Mouse (Mus musculus): ENCODE results near the gene Plg.

Gene Plg

DNA sequence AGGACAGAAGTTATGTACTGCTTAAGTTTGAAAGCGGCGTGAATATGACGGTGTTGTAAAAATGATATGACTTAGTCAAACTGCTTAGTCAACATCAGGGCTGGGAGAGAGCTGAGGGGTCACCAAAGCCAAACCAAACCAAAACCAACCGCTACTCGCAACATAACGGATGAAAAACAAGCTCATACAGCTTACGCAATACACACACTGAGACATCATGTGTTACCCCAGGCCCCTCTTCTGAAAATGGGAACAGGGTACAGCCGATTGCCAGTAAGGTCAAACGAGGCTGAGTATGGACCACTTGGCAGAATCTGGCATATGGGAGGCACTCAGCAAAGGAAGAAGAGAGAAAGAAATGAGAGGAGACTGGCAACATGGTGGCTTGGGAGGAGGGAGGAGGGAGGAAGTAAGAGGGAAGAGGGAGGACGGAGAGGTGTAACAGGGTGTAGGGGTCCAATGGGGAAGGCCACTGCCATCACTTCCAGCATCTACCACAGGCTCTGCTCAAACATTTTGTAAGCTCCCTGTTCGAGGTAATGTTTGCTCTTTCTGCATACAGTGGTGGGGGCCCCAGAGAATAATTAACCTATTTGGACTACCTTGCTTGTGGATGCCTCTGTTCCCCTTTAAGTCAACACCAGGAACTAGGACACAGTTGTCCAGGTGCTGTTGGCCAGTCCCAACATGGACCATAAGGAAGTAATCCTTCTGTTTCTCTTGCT is at the start of gene Plg:
TSS of gene Plg (plus strand) at position 628 of the 725 bp plus-strand sequence.
- no peak for DNase-seq (ENCODE audit: low spot score in 2 of 2)

DNA sequence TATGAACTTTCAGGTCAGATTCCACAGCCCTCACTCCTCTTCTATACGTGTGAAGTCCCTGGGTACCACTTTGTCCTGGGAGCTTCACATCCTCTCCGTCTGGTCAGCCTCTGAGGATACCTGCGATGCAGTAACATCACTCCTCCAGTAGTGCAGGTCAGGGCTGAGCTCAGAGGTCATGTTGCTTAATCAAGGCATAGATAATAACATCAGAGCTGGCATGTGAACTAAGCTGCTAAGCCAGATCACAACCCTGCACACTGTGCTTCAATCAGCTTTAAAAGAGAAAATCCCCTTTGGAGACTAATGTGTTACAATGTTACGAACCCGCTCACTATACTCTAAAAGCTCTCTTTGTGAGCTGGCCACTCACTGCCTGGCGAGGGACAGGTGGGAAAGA is 43.3 kb upstream of the Plg start:
- no peak for DNase-seq (ENCODE audit: low spot score in 2 of 2)

DNA sequence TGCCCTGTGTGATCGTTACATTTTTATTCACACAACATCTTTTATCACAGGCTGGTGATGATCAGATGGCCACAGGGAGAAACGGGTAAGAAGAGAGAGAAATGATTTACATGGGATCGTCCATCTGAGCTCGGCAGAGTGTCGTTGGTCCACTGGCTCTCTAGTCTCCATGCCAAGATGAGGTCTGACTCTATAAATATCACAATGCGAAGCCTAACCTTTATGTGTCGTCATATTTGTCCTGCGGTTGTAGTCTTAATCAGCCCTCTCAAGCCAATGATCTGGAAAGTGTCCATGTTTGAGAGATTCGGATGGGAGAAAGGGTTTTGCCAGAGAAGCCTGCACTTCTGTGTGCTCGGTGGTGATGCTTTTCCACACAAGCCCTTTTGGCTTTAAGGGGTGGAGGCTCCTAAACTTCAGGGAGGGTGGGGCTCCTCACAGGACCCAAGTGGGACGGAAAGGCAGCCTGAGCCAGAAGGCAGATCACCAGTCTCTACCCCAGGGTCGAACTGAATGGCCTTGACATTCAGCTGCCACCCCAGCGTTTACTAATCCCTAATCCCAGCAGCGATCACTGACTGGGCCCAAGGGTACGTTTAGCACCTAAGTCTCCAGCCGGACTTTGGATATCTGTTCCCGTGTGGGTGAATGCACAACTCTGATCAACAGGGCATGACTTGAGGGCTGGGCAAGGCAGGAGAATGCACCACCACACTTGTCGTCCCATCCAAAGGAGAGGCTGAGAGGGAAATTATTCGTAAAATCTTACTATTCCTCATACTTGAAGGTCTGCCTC is 42.1 kb upstream of the Plg start:
- no peak for DNase-seq (ENCODE audit: low spot score in 2 of 2)

DNA sequence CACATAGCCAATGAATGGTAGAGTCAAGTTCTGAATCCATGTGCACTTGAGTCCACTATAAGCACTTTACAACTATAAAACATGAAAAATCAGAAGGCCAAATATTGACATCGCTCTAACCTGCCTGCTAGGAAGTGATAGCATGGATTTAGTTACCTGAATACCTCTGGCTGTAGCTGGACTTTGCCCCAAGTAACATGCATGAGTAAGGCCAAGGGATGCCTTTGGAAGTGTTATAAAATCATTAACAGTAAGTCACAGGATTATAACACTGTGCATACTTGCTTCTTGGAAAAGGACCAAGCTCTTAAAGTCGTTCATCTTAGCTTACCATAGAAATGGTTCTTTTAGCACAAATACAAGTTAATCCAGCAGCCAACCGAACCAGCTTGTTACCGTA is 41.3 kb upstream of the Plg start:
- DNase-seq (ENCODE audit: low spot score in 2 of 2) = no peak

DNA sequence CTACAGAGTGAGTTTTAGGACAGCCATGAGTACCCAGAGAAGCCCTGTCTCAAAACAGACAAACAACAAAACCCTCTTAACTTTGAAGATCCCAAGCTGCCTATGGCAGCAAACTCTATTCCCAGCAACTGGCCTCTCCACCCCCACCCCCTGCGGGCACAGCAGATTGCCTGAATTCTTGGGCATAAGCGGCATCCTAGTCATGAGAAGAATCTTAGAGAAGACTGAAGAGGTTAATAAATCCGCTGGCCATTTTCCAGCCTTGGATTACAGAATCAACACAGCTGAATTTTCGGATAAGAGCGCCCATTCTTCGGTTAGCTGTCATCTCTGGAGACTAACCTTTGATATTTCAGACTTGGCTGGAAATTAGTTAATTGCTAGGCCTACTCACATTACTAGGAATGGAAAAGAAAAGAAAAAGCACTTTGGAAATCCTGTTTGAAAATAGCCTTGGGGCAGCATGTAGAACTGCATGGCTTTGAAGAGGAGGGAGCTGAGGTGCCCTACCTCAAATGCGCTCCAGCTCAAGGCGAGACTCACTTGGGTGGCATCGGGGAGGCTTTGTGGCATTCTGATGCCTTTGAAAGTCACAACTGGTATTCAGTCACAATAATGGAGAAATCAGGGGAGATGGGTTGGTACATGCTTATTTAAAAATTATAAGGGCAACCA is 34.6 kb upstream of the Plg start:
- no peak for DNase-seq (ENCODE audit: low spot score in 2 of 2)

DNA sequence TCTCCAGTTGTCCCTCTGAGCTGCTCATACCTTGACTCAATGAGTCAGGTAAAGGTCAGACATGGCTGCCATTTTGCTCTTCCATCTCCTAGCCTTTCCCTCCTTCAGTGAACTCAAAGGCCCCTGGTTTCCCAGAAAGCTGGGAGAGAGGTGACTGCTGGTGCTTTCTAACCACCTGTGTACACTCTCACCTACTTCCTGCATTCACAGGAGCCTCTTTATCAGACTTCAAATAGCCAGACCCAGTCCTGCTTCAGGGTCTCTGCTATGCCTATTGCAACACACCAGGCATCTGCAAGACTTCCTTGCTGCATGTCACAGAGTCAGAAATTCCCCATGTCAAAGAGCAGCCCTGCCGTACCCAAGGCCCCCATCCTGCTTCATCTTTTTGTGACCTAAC is 30.9 kb upstream of the Plg start:
- DNase-seq (ENCODE audit: low spot score in 2 of 2) = no peak

DNA sequence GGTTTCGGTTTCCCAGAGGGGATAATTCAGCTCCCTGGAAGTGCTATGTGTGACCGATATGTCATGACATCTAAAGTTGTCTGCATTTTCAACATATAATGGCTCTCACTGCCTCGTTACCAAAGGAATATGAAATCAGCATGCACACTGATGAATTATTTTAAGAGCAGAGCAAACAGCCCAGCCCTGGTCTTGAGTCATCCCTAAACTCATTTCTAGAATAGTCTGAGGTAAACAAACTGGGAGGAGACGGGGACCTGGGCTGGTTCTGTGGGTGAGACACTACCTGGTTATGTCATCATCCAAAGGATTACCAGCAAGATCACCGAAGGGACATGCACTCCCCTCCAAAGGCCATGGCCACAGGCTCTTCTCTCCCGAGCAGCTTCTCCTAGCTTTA is 26.8 kb upstream of the Plg start:
- no peak for DNase-seq (ENCODE audit: low spot score in 2 of 2)

DNA sequence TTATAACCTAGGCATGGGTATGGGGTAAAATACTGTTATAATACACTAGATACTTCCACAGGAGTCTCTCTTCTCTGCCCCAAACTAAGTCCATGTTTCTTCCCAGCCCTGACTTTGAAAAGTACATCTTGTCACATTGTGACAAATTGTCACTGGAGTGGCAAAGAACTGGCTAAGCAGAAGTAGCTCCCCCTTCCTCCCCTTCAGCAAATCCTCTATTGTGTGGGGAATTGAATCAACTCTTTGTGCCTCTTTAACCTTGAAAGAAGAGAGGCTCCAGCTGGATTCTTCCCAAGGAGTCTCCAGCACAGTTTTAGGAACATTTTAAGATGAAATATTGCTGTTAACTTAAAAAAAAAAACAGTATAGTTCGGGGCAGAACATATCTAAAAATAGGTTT is 25.6 kb upstream of the Plg start:
- no peak for DNase-seq (ENCODE audit: low spot score in 2 of 2)

DNA sequence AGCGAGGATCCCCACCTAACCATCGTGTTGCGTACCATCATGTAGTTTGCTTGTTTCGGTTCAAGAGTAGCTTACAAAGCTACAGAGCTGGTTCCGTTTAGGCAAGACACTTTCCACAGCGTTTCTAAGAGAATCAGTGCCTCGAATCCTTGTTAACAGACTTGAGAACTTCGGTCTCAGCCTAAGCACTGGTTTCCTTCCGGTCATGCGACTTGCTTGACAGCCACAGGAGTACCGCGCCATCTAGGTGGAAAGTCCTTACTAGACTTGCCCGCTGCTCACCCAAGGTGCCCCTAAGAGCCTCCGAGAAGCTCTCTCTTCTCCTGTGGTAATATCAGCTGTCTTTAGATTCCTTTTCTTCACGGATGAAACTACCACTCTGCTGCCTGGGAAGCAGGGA is 18.5 kb upstream of the Plg start:
- DNase-seq (ENCODE audit: low spot score in 2 of 2) = no peak

DNA sequence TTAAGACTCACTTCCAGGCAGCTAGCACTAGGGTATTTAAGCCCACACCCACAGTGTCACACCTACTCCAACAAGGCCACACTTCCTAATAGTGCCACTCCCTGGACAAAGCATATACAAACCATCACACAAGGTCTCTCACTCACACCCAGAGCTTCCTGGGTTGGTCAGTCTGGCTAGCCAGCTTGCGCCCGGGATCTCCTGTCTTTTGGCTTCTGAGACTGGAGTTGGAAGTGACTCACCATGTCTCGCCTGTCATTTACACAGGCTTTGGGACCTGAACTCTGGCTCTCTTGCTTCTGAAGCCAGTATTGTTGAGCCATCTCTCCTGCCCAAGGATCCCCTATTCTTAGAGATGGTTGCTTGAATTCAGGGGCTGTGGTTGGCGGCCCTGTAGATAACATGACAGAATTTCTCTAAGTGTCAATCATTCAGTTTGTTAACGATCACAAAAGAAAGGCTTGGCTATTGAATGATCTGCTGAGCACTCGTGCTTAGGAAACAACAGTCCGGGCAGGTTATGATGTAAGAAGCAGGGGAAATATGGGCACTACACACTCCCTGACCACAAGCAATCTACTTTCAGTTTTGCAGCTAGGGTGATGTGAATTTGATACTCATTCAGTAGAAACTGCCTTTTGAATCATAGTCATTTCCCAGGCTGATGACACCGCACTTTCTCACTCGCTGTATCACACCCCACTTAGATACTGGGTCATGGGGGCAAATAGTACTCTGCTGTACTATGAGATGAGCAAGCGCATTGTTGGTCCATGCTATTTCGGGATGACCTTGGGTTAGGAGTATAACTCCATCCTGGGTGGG is 14.6 kb upstream of the Plg start:
- no peak for DNase-seq (ENCODE audit: low spot score in 2 of 2)

DNA sequence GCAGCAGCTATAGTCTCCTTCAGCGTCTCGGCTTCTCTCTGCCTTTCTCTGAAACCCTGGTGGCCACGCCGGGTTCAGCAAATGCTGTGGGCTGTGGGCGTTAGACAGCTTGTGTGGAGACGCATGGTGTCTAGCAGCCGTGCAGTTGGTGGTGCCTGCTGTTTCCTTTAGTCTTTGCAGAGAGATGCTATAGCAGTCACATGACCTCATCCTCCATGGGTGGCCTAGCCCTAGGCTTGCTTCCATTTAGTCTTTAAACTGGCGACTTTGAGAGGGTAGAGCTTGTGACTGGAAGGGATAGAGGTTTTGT is 14.0 kb upstream of the Plg start:
- no peak for DNase-seq (ENCODE audit: low spot score in 2 of 2)

DNA sequence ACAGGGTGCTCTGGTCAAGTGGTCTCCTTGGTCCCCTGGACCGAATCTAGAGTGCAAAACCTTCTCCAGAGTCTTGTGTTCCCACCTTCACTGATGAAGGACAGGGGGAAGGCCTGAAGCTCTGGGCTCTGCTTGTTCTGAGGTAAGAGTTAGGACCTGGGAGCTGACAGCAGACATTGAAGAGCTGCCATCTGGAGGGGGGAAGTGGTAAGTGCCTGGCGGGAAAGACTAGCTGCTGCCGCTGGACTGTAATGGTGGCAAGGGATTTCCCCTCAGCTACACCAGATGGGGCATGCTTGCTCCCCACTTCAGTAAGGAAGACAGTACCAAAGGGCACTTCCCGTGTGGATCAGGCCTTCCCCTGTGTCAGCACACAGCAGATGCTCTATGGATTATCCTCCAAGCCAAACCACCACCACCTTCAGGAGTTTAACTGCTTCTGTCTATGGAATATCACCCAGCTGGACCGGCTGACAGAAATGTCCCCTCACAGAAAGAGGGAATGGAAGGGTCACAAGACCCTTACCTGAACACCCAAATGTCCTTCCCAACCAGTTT is 11.0 kb upstream of the Plg start:
- DNase-seq (ENCODE audit: low spot score in 2 of 2) = peak; percentile 29 to 32

DNA sequence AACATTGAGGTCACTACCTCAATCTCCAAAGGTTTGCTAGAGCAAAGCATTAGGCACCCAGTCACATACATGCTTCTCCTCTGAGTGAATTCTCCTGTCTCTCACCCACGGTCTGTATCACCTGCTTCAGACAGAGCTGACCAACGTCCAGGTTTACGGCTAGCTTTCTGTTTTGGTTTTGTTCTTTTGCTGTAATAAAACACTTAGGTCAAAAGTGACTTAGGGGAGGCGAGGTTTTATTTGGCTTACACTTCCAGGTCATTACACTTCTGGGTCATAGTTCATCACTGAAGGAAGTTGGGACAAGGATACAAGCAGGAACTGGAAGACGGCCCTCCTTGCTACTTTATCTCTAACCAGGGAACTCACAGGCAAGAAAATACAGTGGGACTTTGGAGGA is 9.0 kb upstream of the Plg start:
- no peak for DNase-seq (ENCODE audit: low spot score in 2 of 2)

DNA sequence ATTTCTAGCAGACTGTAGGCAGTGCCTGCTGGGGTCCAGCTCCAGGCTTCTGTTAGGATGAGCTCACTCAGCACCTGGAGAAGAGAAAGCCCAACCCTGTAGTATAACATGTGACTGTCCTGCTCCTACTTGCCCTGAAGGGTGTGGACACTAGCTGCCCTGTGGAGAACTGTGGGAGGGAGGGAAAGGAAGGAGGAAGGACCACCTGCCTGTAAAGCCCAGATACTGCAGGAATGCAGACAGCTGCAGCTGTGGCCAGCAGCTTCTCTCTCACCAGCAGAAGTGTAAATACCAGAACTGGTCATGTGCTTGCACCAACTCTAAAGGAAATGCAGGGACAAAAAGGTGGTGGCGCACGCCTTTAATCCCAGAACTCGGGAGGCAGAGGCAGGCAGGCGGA is 8.1 kb upstream of the Plg start:
- DNase-seq (ENCODE audit: low spot score in 2 of 2) = no peak

DNA sequence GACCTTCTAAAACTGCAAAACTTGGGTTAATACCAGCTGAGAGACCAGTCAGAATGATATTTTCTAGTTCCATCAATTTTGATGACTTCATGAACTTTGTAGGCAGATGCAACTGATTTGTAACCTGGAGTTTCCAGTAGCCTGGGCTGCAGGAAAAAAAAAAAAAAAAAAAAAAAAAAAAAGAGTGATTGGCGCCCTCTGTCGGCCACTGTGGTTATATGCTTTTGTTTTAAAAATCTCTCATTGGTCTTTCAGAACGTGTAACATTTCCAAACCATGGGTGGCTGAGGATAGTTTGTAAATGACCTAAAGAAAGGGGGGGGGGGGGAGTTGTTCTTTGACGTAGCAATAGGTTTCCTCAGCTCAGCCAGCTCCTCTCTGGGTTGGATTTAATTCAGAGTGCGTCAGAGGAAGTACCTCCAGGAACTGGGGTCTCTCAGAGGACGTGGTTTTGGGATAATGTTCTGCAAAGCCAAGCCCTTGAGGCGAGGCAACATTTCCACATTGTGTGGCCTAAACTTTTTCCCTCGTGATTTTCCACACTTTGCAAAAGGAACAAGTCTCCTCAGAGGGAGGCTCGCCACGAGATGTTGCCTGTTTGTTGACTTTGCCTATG is 7.0 kb upstream of the Plg start:
- no peak for DNase-seq (ENCODE audit: low spot score in 2 of 2)

DNA sequence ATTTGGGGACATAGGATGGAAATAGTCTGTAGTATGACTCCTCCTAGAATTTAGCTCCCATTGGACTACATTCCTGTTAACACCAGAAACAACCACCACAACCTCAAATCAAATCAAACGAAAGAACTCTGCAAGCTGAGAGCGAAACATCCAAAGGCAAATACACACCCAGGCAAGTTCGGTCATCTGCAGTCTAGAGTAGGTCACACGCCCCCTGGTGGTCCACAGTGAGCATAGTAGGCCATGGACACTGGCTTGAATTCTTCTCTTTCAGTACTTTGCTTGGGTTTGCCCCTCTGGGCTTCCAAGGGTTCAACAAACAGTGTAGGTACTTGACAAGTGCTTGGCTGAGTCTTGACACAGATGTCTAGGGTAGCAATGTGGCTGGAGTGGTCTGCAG is 6.4 kb upstream of the Plg start:
- peak; percentile 43 to 44 for DNase-seq (ENCODE audit: low spot score in 2 of 2)

DNA sequence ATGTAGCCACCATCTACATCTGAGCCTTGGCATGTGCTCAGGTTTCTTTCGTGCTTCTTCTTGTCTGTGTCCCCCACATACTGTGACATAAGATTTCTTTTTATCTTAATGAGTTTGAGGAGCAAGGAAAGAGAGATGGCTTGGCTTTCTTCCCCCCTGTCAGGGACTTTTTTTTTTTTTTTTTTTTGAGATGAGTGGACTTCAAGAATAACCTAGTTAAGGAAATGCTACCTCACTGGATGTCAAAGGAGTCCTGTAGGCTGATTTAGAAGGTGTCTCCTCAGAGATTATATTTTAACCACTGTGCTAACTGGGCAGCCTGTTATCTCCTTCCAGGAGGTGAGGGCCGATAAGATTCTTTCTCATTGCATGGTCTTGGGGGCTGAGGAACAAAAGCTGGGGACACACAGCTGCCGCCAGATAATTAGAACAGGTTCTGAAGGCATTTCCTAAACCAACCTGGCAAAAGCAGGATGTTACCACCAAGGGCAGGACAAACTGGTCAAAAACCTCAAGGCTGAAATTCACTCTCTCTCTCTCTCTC is 4.7 kb upstream of the Plg start:
- DNase-seq (ENCODE audit: low spot score in 2 of 2) = no peak

DNA sequence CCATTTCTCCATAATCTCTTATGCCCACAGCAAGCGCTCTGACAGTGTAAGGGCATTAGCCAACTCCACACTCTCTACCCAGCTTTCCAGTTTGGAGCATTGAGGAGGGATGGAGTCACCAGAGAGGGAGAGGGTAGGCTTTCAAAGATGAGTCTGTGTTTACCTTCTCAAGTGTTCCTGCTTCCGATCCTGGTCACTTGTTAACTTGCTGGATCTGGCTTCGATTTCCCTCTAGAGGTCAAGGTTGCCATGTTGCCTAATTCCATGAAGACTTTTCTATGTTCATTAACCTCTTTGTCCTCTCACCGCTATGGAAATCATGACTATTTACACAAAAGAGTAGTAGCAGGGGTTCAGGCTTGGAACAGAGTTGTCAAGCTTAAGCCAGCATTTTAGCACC is 1.9 kb downstream of the Plg start:
- no peak for DNase-seq (ENCODE audit: low spot score in 2 of 2)

DNA sequence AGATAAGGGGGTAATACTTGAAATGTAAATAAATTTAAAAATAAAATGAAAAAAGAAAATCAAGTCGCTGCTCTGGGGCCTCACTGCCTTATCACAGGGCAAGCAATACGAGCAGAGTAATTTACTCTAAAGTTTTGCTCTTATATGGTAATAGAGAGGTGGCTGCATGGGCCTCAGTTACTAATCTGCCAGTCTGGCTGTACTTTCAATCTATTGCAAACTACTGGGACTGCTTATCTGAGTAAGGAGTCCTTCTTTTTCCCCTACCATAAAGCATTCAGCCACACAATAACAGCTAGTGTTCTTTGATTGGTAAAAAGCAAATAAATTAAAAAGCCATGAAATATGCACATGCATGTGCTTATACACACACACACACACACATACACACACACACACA is 3.2 kb downstream of the Plg start:
- DNase-seq (ENCODE audit: low spot score in 2 of 2) = no peak

DNA sequence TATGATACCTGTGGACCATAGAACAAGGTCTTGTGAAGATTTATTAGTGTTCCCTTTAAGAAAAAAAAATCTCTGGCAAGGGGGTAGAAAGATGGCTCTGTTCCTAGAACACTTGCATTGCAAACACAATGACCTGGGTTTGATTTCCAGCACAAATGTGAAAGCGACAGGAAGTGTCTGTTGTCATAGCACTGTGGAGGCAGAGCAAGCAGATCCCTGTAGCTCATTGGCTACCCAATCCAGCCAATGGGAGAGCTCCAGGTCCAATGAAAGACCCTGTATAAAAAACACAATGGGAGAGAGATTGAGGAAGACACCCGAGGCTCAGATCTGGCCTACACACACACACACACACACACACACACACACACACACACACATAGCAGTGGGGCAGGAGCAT is 4.1 kb downstream of the Plg start:
- no peak for DNase-seq (ENCODE audit: low spot score in 2 of 2)
